Mouse (Mus musculus) intestine, embryonic 16.5 days (tissue): ENCODE data around the gene Smug1. TPM values are rescaled to one million over a fixed set of nuclear protein-coding genes. Genes with fewer than 3 reads are reported as not detected.

Source experiments
- ATAC-seq: fragments of 200-750 bp; cut with Nextera tagmentation; 2 replicates; pipeline ENCODE4 v1.8.0; 2017; ENCODE audit warnings: moderate TSS enrichment, moderate library complexity
- H3K27ac ChIP-seq: fragments of 300-500 bp; sonication (generic); 2 replicates; pipeline ENCODE4 v1.5.1; 2014; ENCODE audit warnings: mild to moderate bottlenecking, low read length
- H3K27me3 ChIP-seq: fragments of 300-500 bp; sonication (generic); replicated peaks from 2 replicates; pipeline ENCODE4 v1.6.1; 2014; ENCODE audit warnings: low read length, control low read depth, mixed read lengths; ENCODE audit not compliant: control insufficient read depth, insufficient read depth
- H3K36me3 ChIP-seq: fragments of 300-500 bp; sonication (generic); 2 replicates; pipeline ENCODE4 v1.6.1; 2014; ENCODE audit warnings: low read length, control low read depth; ENCODE audit not compliant: control insufficient read depth, insufficient read depth
- H3K4me1 ChIP-seq: fragments of 300-500 bp; sonication (generic); 2 replicates; pipeline ENCODE4 v1.6.1; 2014; ENCODE audit warnings: low read length, control low read depth, mixed read lengths; ENCODE audit not compliant: control insufficient read depth, insufficient read depth
- H3K4me2 ChIP-seq: fragments of 300-500 bp; sonication (generic); 2 replicates; pipeline ENCODE4 v1.6.1; 2014; ENCODE audit warnings: low read depth, low read length, control low read depth
- H3K4me3 ChIP-seq: fragments of 300-500 bp; sonication (generic); 2 replicates; pipeline ENCODE4 v1.5.1; 2014; ENCODE audit warnings: mild to moderate bottlenecking, low read length
- H3K9ac ChIP-seq: fragments of 300-500 bp; sonication (generic); 2 replicates; pipeline ENCODE4 v1.6.1; 2014; ENCODE audit warnings: low read depth, low read length
- H3K9me3 ChIP-seq: fragments of 300-500 bp; sonication (generic); 2 replicates; pipeline ENCODE4 v1.6.1; 2016; ENCODE audit warnings: low read length, control low read depth; ENCODE audit not compliant: control insufficient read depth
- WGBS: fragments of 180-500 bp; shearing (Covaris S2); extraction: QIAGEN DNeasy Blood & Tissue Kit; methylation state at CpG from one replicate; pipeline ENCODE4 v1.1.7; 2014; 5-methylcytosine and 5-hydroxymethylcytosine counted together
- polyA plus RNA-seq: library from polyadenylated mRNA; unstranded; fragments of >200 nt; fragmentation: Nextera tagmentation; extraction: Ambion mirVana; gene quantifications from 2 replicates; pipeline ENCODE4 v1.2.1, GENCODE M21; 2015

Gene Smug1
- polyA plus RNA-seq, 1 experiment from 2014 or later: 20.2 TPM

GRCm38 (mm10) chr15:103190531-103191462, 23.9 kb upstream of the Smug1 start:
- H3K27me3 ChIP-seq: no peaks in the 10 kb centered on the region
- no peak overlapping the region for H3K9ac ChIP-seq
- H3K9me3 ChIP-seq: no peaks in the 10 kb centered on the region
- no peak overlapping the region for H3K27ac ChIP-seq
- WGBS: 54% methylated on average over 10 of the region's 10 CpGs
- no peak overlapping the region for H3K4me3 ChIP-seq
- no peaks in the 10 kb centered on the region for H3K4me1 ChIP-seq
- H3K36me3 ChIP-seq: no peaks in the 10 kb centered on the region
- no peak for ATAC-seq
- H3K4me2 ChIP-seq: no peak overlapping the region

- Histone ChIP-seq H3K36me3 (no peaks in the 10 kb centered on the region), H3K4me3 (no peak overlapping the region), H3K27me3 (no peaks in the 10 kb centered on the region), H3K27ac (no peak overlapping the region), H3K4me1 (no peaks in the 10 kb centered on the region), H3K9me3 (no peaks in the 10 kb centered on the region), H3K9ac (no peak overlapping the region), H3K4me2 (no peak overlapping the region)
- 78% methylated on average over 7 of the region's 7 CpGs for WGBS
- no peak; the same call in 1 of the 2 replicates for ATAC-seq
Measured at GRCm38 (mm10) chr15:103190083-103190482, 23.2 kb upstream of the Smug1 start.

GRCm38 (mm10) chr15:103187803-103188202, 20.9 kb upstream of the Smug1 start:
- Histone ChIP-seq H3K4me1 (peaks cover 11% of the 10 kb centered on the region), H3K27me3 (peaks cover 9% of the 10 kb centered on the region), H3K9ac (no peak overlapping the region), H3K4me3 (no peak overlapping the region), H3K27ac (no peak overlapping the region), H3K4me2 (no peak overlapping the region), H3K36me3 (no peaks in the 10 kb centered on the region), H3K9me3 (no peaks in the 10 kb centered on the region)
- ATAC-seq: no peak
- WGBS: 76% methylated on average over 6 of the region's 6 CpGs

GRCm38 (mm10) chr15:103185462-103186198, 18.7 kb upstream of the Smug1 start:
- no peak for ATAC-seq
- Histone ChIP-seq H3K4me2 (no peak overlapping the region), H3K27me3 (peaks cover 12% of the 10 kb centered on the region), H3K4me3 (no peak overlapping the region), H3K9ac (no peak overlapping the region), H3K36me3 (no peaks in the 10 kb centered on the region), H3K4me1 (peaks cover 12% of the 10 kb centered on the region), H3K9me3 (no peaks in the 10 kb centered on the region), H3K27ac (no peak overlapping the region)
- 44% methylated on average over 19 of the region's 19 CpGs for WGBS

- no peak for ATAC-seq
- no peaks in the 10 kb centered on the region for H3K36me3 ChIP-seq
- H3K4me3 ChIP-seq: peak overlapping the region; percentile 45
- no peak overlapping the region for H3K27ac ChIP-seq
- H3K9ac ChIP-seq: no peak overlapping the region
- H3K9me3 ChIP-seq: no peaks in the 10 kb centered on the region
- peak overlapping the region; percentile 85 for H3K4me2 ChIP-seq
- peaks cover 24% of the 10 kb centered on the region for H3K27me3 ChIP-seq
- 13% methylated on average over 25 of the region's 25 CpGs for WGBS
- H3K4me1 ChIP-seq: peaks cover 12% of the 10 kb centered on the region
Measured at GRCm38 (mm10) chr15:103183651-103184610, 17.0 kb upstream of the Smug1 start.

GRCm38 (mm10) chr15:103183135-103183534, 16.2 kb upstream of the Smug1 start:
- peak overlapping the region; percentile 47; the same call in 1 of the 2 replicates for H3K9ac ChIP-seq
- WGBS: 1% methylated on average over 21 of the region's 21 CpGs

GRCm38 (mm10) chr15:103182166-103182790, 15.4 kb upstream of the Smug1 start:
- H3K27ac ChIP-seq: no peak overlapping the region
- no peaks in the 10 kb centered on the region for H3K36me3 ChIP-seq
- peak overlapping the region; percentile 85 for H3K4me2 ChIP-seq
- H3K4me3 ChIP-seq: peak overlapping the region; percentile 45
- WGBS: under 1% methylated on average over 42 of the region's 48 CpGs
- H3K9me3 ChIP-seq: no peaks in the 10 kb centered on the region
- ATAC-seq: peak; percentile 54
- peaks cover 32% of the 10 kb centered on the region for H3K27me3 ChIP-seq
- peak overlapping the region; percentile 34; the same call in 1 of the 2 replicates for H3K9ac ChIP-seq
- peaks cover 19% of the 10 kb centered on the region for H3K4me1 ChIP-seq

More at GRCm38 (mm10) chr15:103183135-103183534, 16.2 kb upstream of the Smug1 start:
- Histone ChIP-seq H3K4me1 (peaks cover 12% of the 10 kb centered on the region), H3K27me3 (peaks cover 29% of the 10 kb centered on the region), H3K36me3 (no peaks in the 10 kb centered on the region), H3K9me3 (no peaks in the 10 kb centered on the region), H3K4me2 (peak overlapping the region; percentile 85), H3K27ac (no peak overlapping the region), H3K4me3 (peak overlapping the region; percentile 45)
- ATAC-seq: peak; percentile 54

- Histone ChIP-seq H3K27me3 (peaks cover 45% of the 10 kb centered on the region), H3K9me3 (no peaks in the 10 kb centered on the region), H3K4me1 (peaks cover 24% of the 10 kb centered on the region)
Measured at GRCm38 (mm10) chr15:103180406-103180805, 13.5 kb upstream of the Smug1 start.

More at GRCm38 (mm10) chr15:103180406-103180805, 13.5 kb upstream of the Smug1 start:
- Histone ChIP-seq H3K27ac (no peak overlapping the region), H3K9ac (no peak overlapping the region), H3K4me3 (no peak overlapping the region), H3K36me3 (no peaks in the 10 kb centered on the region), H3K4me2 (no peak overlapping the region)
- ATAC-seq: no peak
